Mouse (Mus musculus): ENCODE data around the gene Shc4. TPM values are rescaled to one million over a fixed set of nuclear protein-coding genes. Genes with fewer than 3 reads are reported as not detected.

Gene Shc4
- polyA plus RNA-seq, 1 experiment from 2014 or later = 0.71 TPM

GRCm38 (mm10) chr2:125661156-125661555 is 62.8 kb downstream of the Shc4 start:
- no peak overlapping the region for H3K27ac ChIP-seq (ENCODE audit: low read depth, low read length)
- ATAC-seq (replicated peaks; ENCODE audit: low FRiP score) (no peak), DNase-seq (ENCODE audit: low spot score) (no peak)
- H3K4me2 ChIP-seq = peak overlapping the region; percentile 58
- H3K4me3 ChIP-seq (ENCODE audit: low read depth, low read length) = no peak overlapping the region
- H3K36me3 ChIP-seq (ENCODE audit: control insufficient read depth, insufficient read depth, low read length) = no peaks in the 10 kb centered on the region
- no peaks in the 10 kb centered on the region for H3K9me3 ChIP-seq (ENCODE audit: control insufficient read depth, low read length)
- H3K4me1 ChIP-seq (replicated peaks; ENCODE audit: control insufficient read depth, insufficient read depth, low read length) = peaks cover 12% of the 10 kb centered on the region
- WGBS = 68% methylated on average over 4 of the region's 4 CpGs
- H3K27me3 ChIP-seq (replicated peaks; ENCODE audit: control insufficient read depth, insufficient read depth, low read length) = no peaks in the 10 kb centered on the region
- no peak overlapping the region for H3K9ac ChIP-seq (ENCODE audit: low read depth, low read length)

DNA sequence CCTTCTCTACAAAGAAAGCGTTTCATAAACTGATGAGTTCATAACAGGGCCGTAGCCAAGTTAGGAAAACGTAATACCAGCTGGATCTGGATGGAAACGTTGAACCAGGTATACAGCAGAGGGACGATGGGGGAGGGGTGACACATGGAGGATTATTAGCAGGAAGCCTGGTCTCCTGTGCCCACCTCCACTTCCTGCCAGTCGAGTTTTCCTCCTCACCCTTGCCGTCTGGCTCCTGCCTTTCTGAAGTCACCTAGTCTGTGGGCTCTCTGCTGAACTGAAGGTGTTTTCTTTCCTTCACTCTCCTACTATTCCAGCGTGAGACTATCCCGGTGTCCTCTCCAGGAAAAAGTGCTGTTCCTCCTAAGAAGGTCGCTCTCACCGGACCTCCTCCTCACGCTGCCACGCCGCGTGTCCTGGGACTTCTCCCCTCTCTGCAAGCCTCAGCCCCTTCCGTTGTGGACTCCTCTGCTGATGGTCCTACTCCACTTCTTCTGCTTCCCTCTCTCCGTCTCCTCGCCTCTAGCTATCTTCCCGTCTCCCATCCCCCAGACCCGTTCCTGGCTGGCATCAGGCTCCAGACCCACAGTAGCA is 63.3 kb downstream of the Shc4 start:
- H3K9ac ChIP-seq (ENCODE audit: low read depth, low read length) = peak overlapping the region; percentile 3; the same call in 1 of the 2 replicates
- peak overlapping the region; percentile 22 for H3K4me3 ChIP-seq (ENCODE audit: low read depth, low read length)
- H3K9me3 ChIP-seq (ENCODE audit: control insufficient read depth, low read length) = no peaks in the 10 kb centered on the region
- WGBS = 28% methylated on average over 20 of the region's 20 CpGs
- no peaks in the 10 kb centered on the region for H3K36me3 ChIP-seq (ENCODE audit: control insufficient read depth, insufficient read depth, low read length)
- peaks cover 9% of the 10 kb centered on the region for H3K4me1 ChIP-seq (replicated peaks; ENCODE audit: control insufficient read depth, insufficient read depth, low read length)
- peak overlapping the region; percentile 58 for H3K4me2 ChIP-seq
- no peak overlapping the region for H3K27ac ChIP-seq (ENCODE audit: low read depth, low read length)
- no peak for DNase-seq (ENCODE audit: low spot score)
- no peaks in the 10 kb centered on the region for H3K27me3 ChIP-seq (replicated peaks; ENCODE audit: control insufficient read depth, insufficient read depth, low read length)
- ATAC-seq (replicated peaks; ENCODE audit: low FRiP score) = no peak

- Histone ChIP-seq H3K4me1 (replicated peaks; ENCODE audit: control insufficient read depth, insufficient read depth, low read length) (peaks cover 4% of the 10 kb centered on the region; the same call in 1 of the 2 replicates), H3K36me3 (ENCODE audit: control insufficient read depth, insufficient read depth, low read length) (no peaks in the 10 kb centered on the region), H3K27ac (ENCODE audit: low read depth, low read length) (no peak overlapping the region), H3K9me3 (ENCODE audit: control insufficient read depth, low read length) (no peaks in the 10 kb centered on the region), H3K9ac (ENCODE audit: low read depth, low read length) (peak overlapping the region; percentile 3; the same call in 1 of the 2 replicates), H3K27me3 (replicated peaks; ENCODE audit: control insufficient read depth, insufficient read depth, low read length) (no peaks in the 10 kb centered on the region), H3K4me3 (ENCODE audit: low read depth, low read length) (peak overlapping the region; percentile 22), H3K4me2 (peak overlapping the region; percentile 58)
- 16% methylated on average over 10 of the region's 10 CpGs for WGBS
- peak; percentile 41 for DNase-seq (ENCODE audit: low spot score)
- ATAC-seq (replicated peaks; ENCODE audit: low FRiP score) = 0 out of 2 replicates have a peak, but pooled peaks have one; percentile 29
These were observed 64.0 kb downstream of the Shc4 start for GRCm38 (mm10) chr2:125659823-125660536.

DNA sequence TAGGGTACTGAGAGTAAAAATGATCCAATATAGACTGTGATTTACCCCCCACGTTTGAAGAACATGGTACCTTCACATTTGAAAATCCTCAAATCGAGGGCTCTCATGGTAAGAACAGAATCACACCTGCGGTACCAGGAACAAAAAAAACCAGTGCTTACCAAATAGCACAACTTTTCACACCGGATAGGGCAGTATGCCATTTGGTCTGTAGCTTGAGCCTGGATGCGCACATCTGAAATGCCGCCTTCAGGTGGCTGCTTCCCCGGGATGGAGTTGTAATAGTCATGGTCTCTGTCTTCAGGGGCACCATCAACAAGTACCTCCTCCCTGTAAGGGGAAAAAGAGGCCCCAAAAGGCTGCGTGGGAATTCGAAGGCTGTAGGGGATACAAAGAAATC is 68.6 kb downstream of the Shc4 start:
- Histone ChIP-seq H3K4me3 (ENCODE audit: low read depth, low read length) (no peak overlapping the region), H3K4me1 (replicated peaks; ENCODE audit: control insufficient read depth, insufficient read depth, low read length) (0 out of 2 replicates have a peak, but pooled peaks cover 3% of the 10 kb centered on the region), H3K9ac (ENCODE audit: low read depth, low read length) (no peak overlapping the region), H3K9me3 (ENCODE audit: control insufficient read depth, low read length) (no peaks in the 10 kb centered on the region), H3K27ac (ENCODE audit: low read depth, low read length) (no peak overlapping the region), H3K4me2 (no peak overlapping the region), H3K36me3 (ENCODE audit: control insufficient read depth, insufficient read depth, low read length) (no peaks in the 10 kb centered on the region), H3K27me3 (replicated peaks; ENCODE audit: control insufficient read depth, insufficient read depth, low read length) (no peaks in the 10 kb centered on the region)
- WGBS = 85% methylated on average over 9 of the region's 9 CpGs
- DNase-seq (ENCODE audit: low spot score) (no peak), ATAC-seq (replicated peaks; ENCODE audit: low FRiP score) (no peak)

DNA sequence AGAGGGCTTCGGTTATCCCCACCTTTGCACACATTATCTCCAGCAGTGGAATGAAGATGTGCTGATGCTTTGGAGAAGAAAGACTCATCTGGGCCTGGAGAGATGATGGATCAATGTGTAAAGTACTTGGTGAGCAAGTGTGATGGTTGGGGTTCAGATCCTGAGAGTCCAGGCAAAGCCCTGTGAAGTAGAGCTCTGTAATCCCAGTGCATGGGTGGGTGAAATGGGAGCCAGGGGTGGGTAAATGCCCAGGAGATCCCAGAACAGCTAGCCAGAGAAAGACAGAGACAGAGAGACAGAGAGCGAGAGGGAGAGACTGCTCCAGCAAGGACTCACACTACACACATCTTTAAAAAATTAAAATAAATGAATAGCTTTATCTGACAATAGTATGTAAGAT is 70.7 kb downstream of the Shc4 start:
- no peak overlapping the region for H3K4me2 ChIP-seq
- H3K27ac ChIP-seq (ENCODE audit: low read depth, low read length) = no peak overlapping the region
- DNase-seq (ENCODE audit: low spot score) (no peak), ATAC-seq (replicated peaks; ENCODE audit: low FRiP score) (no peak)
- H3K9me3 ChIP-seq (ENCODE audit: control insufficient read depth, low read length) = no peaks in the 10 kb centered on the region
- no peak overlapping the region for H3K4me3 ChIP-seq (ENCODE audit: low read depth, low read length)
- H3K4me1 ChIP-seq (replicated peaks; ENCODE audit: control insufficient read depth, insufficient read depth, low read length) = no peaks in the 10 kb centered on the region
- H3K27me3 ChIP-seq (replicated peaks; ENCODE audit: control insufficient read depth, insufficient read depth, low read length) = no peaks in the 10 kb centered on the region
- no peaks in the 10 kb centered on the region for H3K36me3 ChIP-seq (ENCODE audit: control insufficient read depth, insufficient read depth, low read length)
- H3K9ac ChIP-seq (ENCODE audit: low read depth, low read length) = no peak overlapping the region
- WGBS = 81% methylated on average over 2 of the region's 2 CpGs

- H3K4me1 ChIP-seq (replicated peaks; ENCODE audit: control insufficient read depth, insufficient read depth, low read length) = no peaks in the 10 kb centered on the region
- H3K9me3 ChIP-seq (ENCODE audit: control insufficient read depth, low read length) = no peaks in the 10 kb centered on the region
- no peak for DNase-seq (ENCODE audit: low spot score)
- H3K4me2 ChIP-seq = no peak overlapping the region
- H3K27ac ChIP-seq (ENCODE audit: low read depth, low read length) = no peak overlapping the region
- H3K36me3 ChIP-seq (ENCODE audit: control insufficient read depth, insufficient read depth, low read length) = no peaks in the 10 kb centered on the region
- H3K4me3 ChIP-seq (ENCODE audit: low read depth, low read length) = no peak overlapping the region
- 86% methylated on average over 8 of the region's 8 CpGs for WGBS
- H3K9ac ChIP-seq (ENCODE audit: low read depth, low read length) = no peak overlapping the region
- no peaks in the 10 kb centered on the region for H3K27me3 ChIP-seq (replicated peaks; ENCODE audit: control insufficient read depth, insufficient read depth, low read length)
- no peak for ATAC-seq (replicated peaks; ENCODE audit: low FRiP score)
These were observed 72.4 kb downstream of the Shc4 start for GRCm38 (mm10) chr2:125651563-125651962.

GRCm38 (mm10) chr2:125650742-125651352 is 73.1 kb downstream of the Shc4 start:
- H3K9ac ChIP-seq (ENCODE audit: low read depth, low read length) = no peak overlapping the region
- WGBS = 88% methylated on average over 14 of the region's 14 CpGs
- H3K4me1 ChIP-seq (replicated peaks; ENCODE audit: control insufficient read depth, insufficient read depth, low read length) = no peaks in the 10 kb centered on the region
- H3K4me3 ChIP-seq (ENCODE audit: low read depth, low read length) = no peak overlapping the region
- H3K27ac ChIP-seq (ENCODE audit: low read depth, low read length) = no peak overlapping the region
- H3K9me3 ChIP-seq (ENCODE audit: control insufficient read depth, low read length) = no peaks in the 10 kb centered on the region
- H3K27me3 ChIP-seq (replicated peaks; ENCODE audit: control insufficient read depth, insufficient read depth, low read length) = no peaks in the 10 kb centered on the region
- DNase-seq (ENCODE audit: low spot score) (no peak), ATAC-seq (replicated peaks; ENCODE audit: low FRiP score) (no peak)
- H3K36me3 ChIP-seq (ENCODE audit: control insufficient read depth, insufficient read depth, low read length) = no peaks in the 10 kb centered on the region
- no peak overlapping the region for H3K4me2 ChIP-seq

- no peaks in the 10 kb centered on the region for H3K9me3 ChIP-seq (ENCODE audit: control insufficient read depth, low read length)
- ATAC-seq (replicated peaks; ENCODE audit: low FRiP score) (no peak), DNase-seq (ENCODE audit: low spot score) (no peak)
- H3K4me2 ChIP-seq = no peak overlapping the region
- H3K27me3 ChIP-seq (replicated peaks; ENCODE audit: control insufficient read depth, insufficient read depth, low read length) = no peaks in the 10 kb centered on the region
- 83% methylated on average over 5 of the region's 5 CpGs for WGBS
- no peak overlapping the region for H3K27ac ChIP-seq (ENCODE audit: low read depth, low read length)
- no peaks in the 10 kb centered on the region for H3K36me3 ChIP-seq (ENCODE audit: control insufficient read depth, insufficient read depth, low read length)
- no peak overlapping the region for H3K4me3 ChIP-seq (ENCODE audit: low read depth, low read length)
- H3K4me1 ChIP-seq (replicated peaks; ENCODE audit: control insufficient read depth, insufficient read depth, low read length) = no peaks in the 10 kb centered on the region
- H3K9ac ChIP-seq (ENCODE audit: low read depth, low read length) = no peak overlapping the region
These were observed 73.9 kb downstream of the Shc4 start for GRCm38 (mm10) chr2:125650038-125650437.

Measured in liver, embryonic 11.5 days (tissue).